Mouse (Mus musculus) right cerebral cortex, postnatal 36 days (tissue): ENCODE data around the gene Syce2.

Experiments used
- DNase-seq, 2 experiments: peaks; one replicate each; pipeline ENCODE4 v3.0.0; 2022; ENCODE audit warnings: low spot score in 2 of 2, mixed read lengths in 1 of 2

Syce2 gene

DNA sequence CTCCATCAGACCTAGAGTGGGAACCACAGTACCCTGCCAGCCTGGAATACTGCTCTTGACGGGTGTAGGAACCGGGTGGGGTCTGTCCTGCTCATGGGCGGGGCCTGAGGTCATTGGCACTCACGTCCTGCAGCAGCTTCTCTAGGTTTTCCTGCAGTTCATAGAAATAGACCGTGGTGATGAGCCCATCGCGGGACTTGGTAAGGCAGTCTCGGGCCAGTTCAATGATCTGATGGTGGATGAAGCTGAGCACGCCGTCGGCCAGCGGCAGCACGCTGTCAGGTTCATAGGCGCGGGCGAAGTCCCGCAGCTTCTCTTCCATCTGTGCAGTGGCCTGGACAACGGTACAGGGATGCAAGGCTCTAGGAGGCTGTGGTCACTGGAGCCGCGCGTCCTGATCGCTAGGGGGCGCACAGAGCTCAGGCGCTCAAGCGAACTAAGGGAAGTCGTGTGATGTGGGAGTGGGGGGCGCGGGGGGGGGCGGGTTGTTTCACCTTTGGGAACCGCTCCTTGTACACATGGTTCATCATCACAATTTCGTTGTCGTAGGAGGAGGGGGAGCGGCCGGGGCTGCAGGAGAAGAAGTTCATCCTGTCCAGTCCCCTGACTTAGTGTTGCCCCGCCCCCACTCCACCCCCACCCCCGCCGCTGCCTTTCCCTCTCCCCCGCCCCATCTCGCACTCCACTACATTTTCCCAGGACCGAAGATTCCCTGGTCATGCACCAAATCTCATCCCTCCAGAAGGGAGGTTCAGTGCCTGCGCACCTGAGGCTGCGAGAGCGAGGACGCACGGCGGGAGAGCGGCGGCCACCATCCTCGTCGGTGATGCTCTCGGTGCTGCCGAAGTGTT lies 56.8 kb downstream of the Syce2 start:
- no peak for DNase-seq

DNA sequence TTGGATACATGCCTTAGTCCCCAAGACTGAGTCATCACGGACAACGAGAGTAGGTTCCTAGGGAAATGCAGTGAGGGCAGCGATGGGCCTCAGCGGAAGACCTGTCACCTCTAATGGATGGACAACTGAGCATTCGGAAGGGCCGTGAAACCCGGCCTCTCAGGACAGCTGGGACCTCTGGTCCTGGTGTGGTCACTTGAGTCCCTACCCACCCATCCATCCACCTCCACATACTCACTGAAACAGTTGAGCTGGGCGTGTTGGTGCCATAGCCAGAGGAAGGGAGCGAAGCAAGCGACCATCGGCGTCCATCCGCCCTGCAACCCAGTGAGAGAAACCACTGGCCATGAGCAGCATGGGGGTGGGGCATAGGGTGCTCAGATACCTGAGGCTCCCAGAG lies 58.7 kb downstream of the Syce2 start:
- DNase-seq, result no peak

DNA sequence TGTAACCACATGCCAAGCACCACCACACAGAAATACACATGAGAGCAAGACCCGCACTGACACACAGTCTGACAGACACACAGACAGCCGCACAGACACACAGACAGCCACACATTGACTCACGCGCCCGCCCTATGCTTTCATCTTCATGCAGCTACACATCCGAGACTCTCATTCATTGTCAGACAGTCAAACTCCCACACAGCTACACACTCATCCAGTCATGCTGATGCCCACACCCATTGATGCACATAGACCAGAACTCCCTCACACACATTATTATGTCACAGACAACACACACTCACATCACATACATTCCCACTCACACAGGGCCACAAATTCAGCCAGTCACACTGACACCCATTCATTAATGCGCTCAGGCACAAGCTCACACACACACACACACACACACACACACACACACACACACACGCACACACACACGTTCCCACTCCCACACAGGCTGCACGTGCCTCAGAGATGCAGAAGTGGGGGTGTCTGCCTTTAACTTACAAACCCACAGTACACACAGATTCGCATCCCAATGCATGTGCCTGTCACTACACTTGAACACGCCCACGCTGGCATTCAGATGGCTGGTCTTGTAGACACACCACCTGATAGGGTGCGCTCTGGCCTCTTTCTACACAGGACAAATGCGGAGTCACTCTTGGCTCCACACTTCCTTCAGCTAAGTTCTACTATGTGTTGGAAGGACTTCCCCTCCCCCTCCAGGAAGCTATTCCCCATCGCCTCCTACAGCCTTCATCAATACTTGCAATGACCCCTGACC lies 62.1 kb downstream of the Syce2 start:
- DNase-seq, result peak; percentile 54 to 55

- DNase-seq, result no peak
Measured at GRCm38 (mm10) chr8:84934860-84935259, 62.9 kb downstream of the Syce2 start.

GRCm38 (mm10) chr8:84935489-84935888 lies 63.6 kb downstream of the Syce2 start:
- no peak for DNase-seq

DNA sequence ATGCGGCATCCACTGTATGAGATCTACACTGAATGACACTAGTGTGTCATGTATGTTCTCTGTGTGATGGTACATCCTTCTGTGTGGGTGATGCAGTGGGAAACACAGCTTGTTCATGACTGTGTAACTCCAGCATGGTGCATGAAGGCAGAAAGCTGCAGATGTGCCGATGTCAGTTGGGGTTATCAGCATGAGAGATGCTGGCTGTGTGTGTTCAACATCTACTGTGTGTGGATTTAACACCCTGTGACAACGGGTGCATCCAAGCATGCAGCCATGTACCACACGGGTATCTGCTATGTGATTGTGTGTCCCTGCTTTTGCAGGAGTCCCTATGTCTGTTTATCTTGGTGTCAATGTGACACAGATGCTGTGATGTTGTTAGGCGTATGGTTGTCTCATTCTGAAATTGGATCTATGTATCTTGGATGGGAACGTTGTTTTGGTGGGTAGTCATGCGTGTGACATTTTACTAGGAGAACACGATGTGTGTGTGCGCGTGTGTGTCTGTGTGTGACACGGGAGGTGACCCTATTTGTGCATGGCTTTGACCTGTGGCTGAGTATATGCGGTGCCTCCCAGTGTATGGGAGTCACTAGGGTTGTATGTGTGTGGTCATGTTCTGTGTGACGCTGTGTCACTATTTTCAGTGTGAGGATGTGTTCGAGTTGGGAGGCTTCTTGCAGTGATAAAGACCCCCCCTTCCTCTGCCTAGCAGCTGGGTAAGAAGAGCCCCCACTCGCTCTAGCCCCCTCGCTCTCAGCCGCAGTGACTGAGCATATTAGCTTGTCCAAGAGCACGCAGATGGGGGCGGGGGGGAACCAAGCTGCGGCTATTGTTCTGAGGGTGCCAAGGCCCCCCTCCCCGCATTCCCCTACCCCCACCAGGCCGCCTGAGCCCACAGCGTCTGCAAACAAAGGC lies 64.4 kb downstream of the Syce2 start:
- no peak for DNase-seq

DNA sequence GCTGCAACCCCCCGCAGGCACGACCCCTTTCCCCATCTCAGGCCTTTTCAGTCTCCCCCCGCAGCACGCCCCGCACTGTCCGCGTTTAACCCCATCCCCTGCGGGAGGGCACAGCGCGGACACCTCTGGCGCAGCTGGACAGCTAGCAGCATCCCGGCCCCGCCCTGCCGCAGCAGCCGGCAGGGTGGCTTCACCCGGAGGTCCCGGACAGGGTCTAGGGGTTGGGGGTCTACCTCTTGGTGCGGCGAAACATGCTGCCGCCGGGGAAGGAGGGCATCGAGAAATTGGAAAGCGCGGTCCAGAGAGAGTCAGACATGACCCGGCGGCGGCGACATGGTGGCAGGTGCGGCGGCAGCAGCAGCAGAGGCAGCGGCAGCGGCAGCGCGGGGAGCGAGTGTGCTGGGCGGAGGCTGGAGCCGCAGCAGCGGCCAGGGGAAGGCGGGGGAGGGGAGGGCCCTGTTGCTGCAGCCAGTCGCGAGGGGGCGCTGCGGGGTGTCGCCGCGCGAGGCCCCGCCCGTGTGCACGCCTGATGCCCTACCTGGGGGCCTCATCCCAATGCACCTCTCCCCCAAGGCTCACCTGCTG lies 65.1 kb downstream of the Syce2 start, which contains the start of gene Mast1:
Mast1 (minus strand) TSS at position 398 of the 585 bp plus-strand sequence.
- peak; percentile 57 to 58 for DNase-seq
